ENCODE assay signal across 9 mouse cellular contexts in genomic region chr4:107139836-107140631, GRCm38 (mm10). TPM values are rescaled to one million over a fixed set of nuclear protein-coding genes. Genes with fewer than 3 reads are reported as not detected.
DNase-seq lines count a peak whose midpoint lies in the region; ATAC-seq and TF ChIP-seq lines count a peak whose summit lies in the region.
"Had no signal": no experiment of that assay in that cellular context is flagged by ENCODE, and none has a peak within 500 bp of the region (broad histone marks: within the 10 kb centered on the region; RNA-seq: fewer than 3 reads in every experiment).

No protein-coding gene starts in this region.

- ATAC-seq in embryonic facial prominence, embryonic 11.5 days (replicated peaks; ENCODE audit: insufficient number of reproducible peaks, low FRiP score, low TSS enrichment, low read depth): no peak
- peak; percentile 67 for ATAC-seq in intestine, embryonic 15.5 days
- ATAC-seq in megakaryocyte progenitor cell, adult 5-6 weeks (replicated peaks; ENCODE audit: poor library complexity): peak; percentile 57
- ATAC-seq: Patski had no signal

- no peak for TF ChIP-seq POLR2A in bone marrow macrophage, adult 2 months (IDR thresholded peaks at IDR 0.05; ENCODE audit: borderline replicate concordance, low read depth, low read length)

- WGBS in embryonic facial prominence, embryonic 11.5 days: 31% methylated on average over 13 of the region's 13 CpGs
- WGBS in intestine, embryonic 15.5 days: 29% methylated on average over 13 of the region's 13 CpGs

- peak overlapping the region; percentile 25; the same call in 1 of the 2 replicates for H3K9ac ChIP-seq in embryonic facial prominence, embryonic 11.5 days (replicated peaks; ENCODE audit: low read length)
- no peak overlapping the region for H3K9ac ChIP-seq in intestine, embryonic 15.5 days

- no peaks in the 10 kb centered on the region for H3K9me3 ChIP-seq in embryonic facial prominence, embryonic 11.5 days (replicated peaks; ENCODE audit: control insufficient read depth, low read length)
- no peaks in the 10 kb centered on the region for H3K9me3 ChIP-seq in intestine, embryonic 15.5 days

- H3K36me3 ChIP-seq in embryonic facial prominence, embryonic 11.5 days (replicated peaks; ENCODE audit: control insufficient read depth, insufficient read depth, low read depth, low read length): no peaks in the 10 kb centered on the region
- peaks cover 5% of the 10 kb centered on the region; the same call in 1 of the 2 replicates for H3K36me3 ChIP-seq in intestine, embryonic 15.5 days

- DNase-seq in embryonic facial prominence, embryonic 11.5 days (ENCODE audit: low spot score): peak; percentile 44
- no peak for DNase-seq in urinary bladder, adult 2 months (ENCODE audit: low spot score)
- DNase-seq in urinary bladder, postnatal 14 days (ENCODE audit: low spot score): no peak
- no peak for DNase-seq in layer of hippocampus, adult 2 months (ENCODE audit: low spot score in 2 of 2)
- DNase-seq in cerebellum, adult 9-10 months: no peak

- no peak overlapping the region for H3K4me3 ChIP-seq in bone marrow macrophage, adult 2 months (ENCODE audit: insufficient read depth, low read length)
- H3K4me3 ChIP-seq in embryonic facial prominence, embryonic 11.5 days (ENCODE audit: low read depth, low read length): no peak overlapping the region
- H3K4me3 ChIP-seq in intestine, embryonic 15.5 days (replicated peaks): no peak overlapping the region
- no peak overlapping the region for H3K4me3 ChIP-seq in layer of hippocampus, adult 2 months

- peaks cover 16% of the 10 kb centered on the region for H3K4me1 ChIP-seq in bone marrow macrophage, adult 2 months (ENCODE audit: control insufficient read depth, insufficient read depth, low read length)
- peaks cover 13% of the 10 kb centered on the region; the same call in 1 of the 2 replicates for H3K4me1 ChIP-seq in embryonic facial prominence, embryonic 11.5 days (ENCODE audit: control insufficient read depth, insufficient read depth, low read length)
- peaks cover 14% of the 10 kb centered on the region for H3K4me1 ChIP-seq in intestine, embryonic 15.5 days (replicated peaks)

- TF ChIP-seq CTCF in bone marrow macrophage, adult 2 months (IDR thresholded peaks at IDR 0.05; ENCODE audit: low read depth, low read length): no peak
- TF ChIP-seq CTCF in layer of hippocampus, adult 2 months (conservative IDR thresholded peaks at IDR 0.05): no peak

- H3K27ac ChIP-seq in bone marrow macrophage, adult 2 months (ENCODE audit: insufficient read depth, low read depth, low read length): peak overlapping the region; percentile 15; the same call in 1 of the 2 replicates
- peak overlapping the region; percentile 29; the same call in 1 of the 2 replicates for H3K27ac ChIP-seq in embryonic facial prominence, embryonic 11.5 days (replicated peaks; ENCODE audit: low read depth, low read length)
- peak overlapping the region; percentile 48; the same call in 1 of the 2 replicates for H3K27ac ChIP-seq in intestine, embryonic 15.5 days
- no peak overlapping the region for H3K27ac ChIP-seq in layer of hippocampus, adult 2 months

- no peaks in the 10 kb centered on the region for H3K27me3 ChIP-seq in embryonic facial prominence, embryonic 11.5 days (ENCODE audit: control insufficient read depth, insufficient read depth, low read length)
- H3K27me3 ChIP-seq in intestine, embryonic 15.5 days (replicated peaks): no peaks in the 10 kb centered on the region
- H3K27me3 ChIP-seq: Patski had no signal

- no peak overlapping the region for H3K4me2 ChIP-seq in embryonic facial prominence, embryonic 11.5 days (ENCODE audit: low read depth, low read length)
- no peak overlapping the region for H3K4me2 ChIP-seq in intestine, embryonic 15.5 days (replicated peaks)

RNA-seq across cellular contexts. Expression of gene Tmem59, which starts 38.2 kb away (rescaled TPM):
- polyA plus RNA-seq in bone marrow macrophage, adult 2 months (2012; ENCODE audit: insufficient read depth, insufficient read length, missing spikeins): 293 and 296 TPM in 2 replicates
- 370 and 373 TPM in 2 replicates for polyA plus RNA-seq in embryonic facial prominence, embryonic 11.5 days (2014; fragmentation: Nextera tagmentation; extraction: Ambion mirVana)
- polyA plus RNA-seq in intestine, embryonic 15.5 days (2015; fragmentation: Nextera tagmentation; extraction: Ambion mirVana): 394 and 425 TPM in 2 replicates
- total RNA-seq in megakaryocyte progenitor cell, adult 5-6 weeks (2015): 267 and 292 TPM in 2 replicates
- total RNA-seq in megakaryocyte progenitor cell, adult 5-6 weeks (2017): 122 and 151 TPM in 2 replicates
- polyA plus RNA-seq in urinary bladder, adult 2 months (2012; rRNA removed): 287 and 337 TPM in 2 replicates
- total RNA-seq in layer of hippocampus, adult 2 months (2021): 100 to 1,000 TPM; 207 TPM

RNA-seq across cellular contexts. Expression of gene Tceanc2, which starts 38.9 kb away (rescaled TPM):
- 27.9 and 34.4 TPM in 2 replicates for polyA plus RNA-seq in bone marrow macrophage, adult 2 months (2012; ENCODE audit: insufficient read depth, insufficient read length, missing spikeins)
- 24.6 and 29.8 TPM in 2 replicates for polyA plus RNA-seq in embryonic facial prominence, embryonic 11.5 days (2014; fragmentation: Nextera tagmentation; extraction: Ambion mirVana)
- polyA plus RNA-seq in intestine, embryonic 15.5 days (2015; fragmentation: Nextera tagmentation; extraction: Ambion mirVana): 21.8 and 35.1 TPM in 2 replicates
- total RNA-seq in megakaryocyte progenitor cell, adult 5-6 weeks (2015): 17.3 and 25.5 TPM in 2 replicates
- 20.5 and 25.3 TPM in 2 replicates for total RNA-seq in megakaryocyte progenitor cell, adult 5-6 weeks (2017)
- 12.9 and 15.3 TPM in 2 replicates for polyA plus RNA-seq in urinary bladder, adult 2 months (2012; rRNA removed)
- total RNA-seq in layer of hippocampus, adult 2 months (2021): 10 to 100 TPM; 14.6 to 18.0 TPM

RNA-seq across cellular contexts. Expression of gene Cdcp2, which starts 43.3 kb away (rescaled TPM):
- not detected in 2 replicates for polyA plus RNA-seq in bone marrow macrophage, adult 2 months (2012; ENCODE audit: insufficient read depth, insufficient read length, missing spikeins)
- not detected in 2 replicates for polyA plus RNA-seq in embryonic facial prominence, embryonic 11.5 days (2014; fragmentation: Nextera tagmentation; extraction: Ambion mirVana)
- polyA plus RNA-seq in intestine, embryonic 15.5 days (2015; fragmentation: Nextera tagmentation; extraction: Ambion mirVana): not detected in 2 replicates
- total RNA-seq in megakaryocyte progenitor cell, adult 5-6 weeks (2015): not detected in 2 replicates
- not detected in 2 replicates for total RNA-seq in megakaryocyte progenitor cell, adult 5-6 weeks (2017)
- polyA plus RNA-seq in urinary bladder, adult 2 months (2012; rRNA removed): not detected in 2 replicates
- not detected for total RNA-seq in layer of hippocampus, adult 2 months (2021)
- polyA plus RNA-seq: Patski had no signal
